Mouse (Mus musculus) c-Kit-negative CD71-positive TER-119-positive erythroid progenitor cells, embryonic 14.5 days (primary cell): ENCODE measurements around the gene Trmt11.
A peak's percentile ranks its signal among the peaks of the same experiment; 100 is the strongest.
"Not testable (repeated sequence)": the region's sequence is repeated elsewhere in the genome, so short reads cannot be mapped to it uniquely, and the experiment has no call there.

ENCODE experiments used
- DNase-seq: peaks from one replicate; pipeline ENCODE4 v3.0.0-alpha.2; 2013; ENCODE audit warnings: low read depth, low spot score

The Trmt11 gene

DNA sequence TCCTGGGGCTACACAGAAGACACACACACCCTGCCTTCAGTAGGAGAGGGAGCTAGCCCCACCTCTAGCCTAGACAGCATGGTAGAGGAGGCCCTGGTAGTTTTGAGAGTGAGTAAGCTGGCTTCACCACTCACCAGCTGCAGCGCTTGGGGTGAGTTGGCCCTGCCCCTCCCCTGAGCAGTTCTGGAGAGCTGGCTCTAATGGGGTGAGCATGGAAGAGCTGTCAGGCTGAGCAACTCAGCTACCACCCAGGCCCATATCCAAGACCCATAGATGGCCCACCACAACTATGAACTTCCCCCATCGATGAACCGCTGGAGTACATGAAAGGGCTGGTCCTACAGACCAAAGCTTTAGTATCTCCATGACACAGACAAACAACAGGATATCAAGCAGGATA, 35.9 kb downstream of the Trmt11 start:
- no peak for DNase-seq

- peak; percentile 19 for DNase-seq
These were observed 44.6 kb downstream of the Trmt11 start for GRCm38 (mm10) chr10:30555686-30556578.

DNA sequence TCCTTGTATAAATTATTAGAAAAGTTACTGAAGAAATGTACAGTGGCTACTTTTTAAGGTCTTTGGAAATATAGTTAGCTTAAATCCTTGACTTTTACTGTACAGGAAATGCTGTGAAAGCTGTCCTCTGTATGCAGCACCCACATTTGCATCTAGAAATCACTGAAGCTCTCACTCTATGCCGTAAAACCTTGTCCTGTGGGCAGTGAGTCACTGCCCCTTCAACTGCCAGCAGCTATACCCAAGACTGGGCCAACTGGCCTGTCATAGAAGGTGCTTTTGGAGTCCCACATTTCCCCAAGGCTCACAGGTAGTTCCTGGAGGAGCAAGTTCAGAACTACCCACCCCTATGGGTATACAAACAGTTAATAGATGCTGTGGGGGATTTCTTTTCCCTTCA, 48.2 kb downstream of the Trmt11 start:
- no peak for DNase-seq

- no peak for DNase-seq
These were observed 50.6 kb downstream of the Trmt11 start for GRCm38 (mm10) chr10:30549974-30550373.

GRCm38 (mm10) chr10:30538538-30538815, 62.1 kb downstream of the Trmt11 start:
- no peak for DNase-seq

GRCm38 (mm10) chr10:30537734-30538537, 62.6 kb downstream of the Trmt11 start:
- no peak for DNase-seq

DNA sequence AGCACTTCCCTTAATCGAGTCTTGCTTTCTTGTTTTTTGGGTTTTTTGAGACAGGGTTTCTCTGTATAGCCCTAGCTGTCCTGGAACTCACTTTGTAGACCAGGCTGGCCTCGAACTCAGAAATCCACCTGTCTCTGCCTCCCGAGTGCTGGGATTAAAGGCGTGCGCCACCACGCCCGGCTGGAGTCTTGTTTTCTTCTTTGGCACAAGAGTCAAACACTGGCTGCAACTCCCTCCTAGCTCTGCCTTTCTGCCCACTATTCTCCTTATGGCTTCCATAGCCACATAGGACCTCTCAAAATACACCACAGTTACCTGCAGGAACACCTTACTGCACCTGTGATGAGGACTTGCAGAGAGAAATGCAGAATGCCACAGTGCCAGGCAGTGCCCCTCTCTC, 64.6 kb downstream of the Trmt11 start:
- DNase-seq: not testable (repeated sequence)

- no peak for DNase-seq
These were observed 73.4 kb downstream of the Trmt11 start for GRCm38 (mm10) chr10:30527122-30527521.

DNA sequence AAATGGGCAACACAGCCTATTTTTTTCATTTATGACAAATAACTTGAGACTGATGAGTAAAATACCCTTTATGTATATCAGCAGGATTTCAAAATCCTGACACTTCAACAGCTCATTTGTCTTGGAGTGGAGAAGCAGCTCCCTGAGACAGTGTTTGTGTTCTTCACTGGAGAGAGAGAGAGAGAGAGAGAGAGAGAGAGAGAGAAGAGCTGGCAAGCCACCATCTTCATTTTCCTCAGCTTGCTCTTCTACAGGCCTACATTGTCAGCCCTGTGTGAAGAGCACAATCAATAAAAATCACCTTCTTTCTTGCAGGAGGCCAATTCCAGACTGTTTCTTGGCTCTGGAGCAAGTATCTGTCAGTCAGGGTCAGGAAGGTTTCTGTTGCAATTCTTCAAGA, 78.8 kb downstream of the Trmt11 start:
- no peak for DNase-seq

DNA sequence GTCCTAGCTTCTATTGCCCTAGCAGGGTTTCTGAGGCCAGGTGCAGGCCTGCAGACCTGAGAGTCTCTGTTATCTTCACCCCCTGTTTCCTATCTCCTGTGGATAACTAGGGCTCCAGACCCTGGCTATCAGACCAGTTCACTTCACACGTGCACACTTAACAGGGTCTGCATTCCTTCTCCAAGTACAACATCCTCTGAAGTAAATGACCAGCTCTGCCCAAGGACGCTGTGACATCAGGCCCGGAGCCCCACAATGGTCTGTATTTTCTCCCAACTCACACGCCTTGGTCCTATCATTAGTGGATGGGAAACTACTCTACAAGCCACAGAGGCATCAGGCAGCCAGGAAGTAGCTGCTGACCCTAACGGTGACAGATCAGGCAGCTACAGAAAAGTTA, 81.4 kb downstream of the Trmt11 start:
- no peak for DNase-seq

- DNase-seq: no peak
These were observed 83.3 kb downstream of the Trmt11 start for GRCm38 (mm10) chr10:30517224-30517623.

GRCm38 (mm10) chr10:30516771-30517170, 83.8 kb downstream of the Trmt11 start:
- DNase-seq: no peak

- DNase-seq: no peak
These were observed 95.8 kb downstream of the Trmt11 start for GRCm38 (mm10) chr10:30504736-30505135.

- no peak for DNase-seq
These were observed 97.4 kb downstream of the Trmt11 start for GRCm38 (mm10) chr10:30503168-30503567.

- DNase-seq: no peak
These were observed 97.8 kb downstream of the Trmt11 start for GRCm38 (mm10) chr10:30502718-30503117.

- DNase-seq: not testable (repeated sequence)
These were observed 102.3 kb downstream of the Trmt11 start for GRCm38 (mm10) chr10:30498223-30498622.
